Mouse (Mus musculus) stomach, embryonic 14.5 days (tissue): ENCODE measurements around the gene Sh3pxd2a. TPM values are rescaled to one million over a fixed set of nuclear protein-coding genes. Genes with fewer than 3 reads are reported as not detected.
A peak's percentile ranks its signal among the peaks of the same experiment; 100 is the strongest.

ENCODE experiments used
- ATAC-seq: fragments of 200-750 bp; cut with Nextera tagmentation; 2 replicates; pipeline ENCODE4 v1.8.0; 2017; ENCODE audit warnings: low read depth, moderate TSS enrichment; ENCODE audit not compliant: insufficient number of reproducible peaks, insufficient read depth, low FRiP score
- H3K27ac ChIP-seq: fragments of 300-500 bp; sonication (generic); 2 replicates; pipeline ENCODE4 v1.5.1; 2014; ENCODE audit warnings: mild to moderate bottlenecking, low read length, moderate library complexity, mixed read lengths
- H3K27me3 ChIP-seq: fragments of 300-500 bp; sonication (generic); 2 replicates; pipeline ENCODE4 v1.6.1; 2014; ENCODE audit warnings: low read length, control low read depth, mixed read lengths; ENCODE audit not compliant: control insufficient read depth, insufficient read depth
- H3K36me3 ChIP-seq: fragments of 300-500 bp; sonication (generic); 2 replicates; pipeline ENCODE4 v1.6.1; 2014; ENCODE audit warnings: mild to moderate bottlenecking, control low read depth, low read length, moderate library complexity, mixed read lengths; ENCODE audit not compliant: control insufficient read depth, insufficient read depth
- H3K4me1 ChIP-seq: fragments of 300-500 bp; sonication (generic); 2 replicates; pipeline ENCODE4 v1.6.1; 2014; ENCODE audit warnings: low read length, control low read depth, mixed read lengths; ENCODE audit not compliant: control insufficient read depth, insufficient read depth
- H3K4me2 ChIP-seq: fragments of 300-500 bp; sonication (generic); replicated peaks from 2 replicates; pipeline ENCODE4 v1.6.1; 2014; ENCODE audit warnings: low read depth, low read length, control low read depth
- H3K4me3 ChIP-seq: fragments of 300-500 bp; sonication (generic); 2 replicates; pipeline ENCODE4 v1.5.1; 2014; ENCODE audit warnings: low read depth, low read length, control low read depth
- H3K9ac ChIP-seq: fragments of 300-500 bp; sonication (generic); replicated peaks from 2 replicates; pipeline ENCODE4 v1.6.1; 2014; ENCODE audit warnings: low read depth, mild to moderate bottlenecking, control low read depth, low read length, moderate library complexity, mixed read lengths
- H3K9me3 ChIP-seq: fragments of 300-500 bp; sonication (generic); 2 replicates; pipeline ENCODE4 v1.6.1; 2016; ENCODE audit warnings: low read depth, low read length, control low read depth; ENCODE audit not compliant: control insufficient read depth
- WGBS: fragments of 180-500 bp; shearing (Covaris S2); extraction: QIAGEN DNeasy Blood & Tissue Kit; methylation state at CpG from one replicate; pipeline ENCODE4 v1.1.7; 2014; 5-methylcytosine and 5-hydroxymethylcytosine counted together
- polyA plus RNA-seq: library from polyadenylated mRNA; unstranded; fragments of >200 nt; fragmentation: Nextera tagmentation; extraction: Ambion mirVana; gene quantifications from 2 replicates; pipeline ENCODE4 v1.2.1, GENCODE M21; 2014

Sh3pxd2a gene
- polyA plus RNA-seq, 1 experiment from 2014 or later: 13.7 TPM

DNA sequence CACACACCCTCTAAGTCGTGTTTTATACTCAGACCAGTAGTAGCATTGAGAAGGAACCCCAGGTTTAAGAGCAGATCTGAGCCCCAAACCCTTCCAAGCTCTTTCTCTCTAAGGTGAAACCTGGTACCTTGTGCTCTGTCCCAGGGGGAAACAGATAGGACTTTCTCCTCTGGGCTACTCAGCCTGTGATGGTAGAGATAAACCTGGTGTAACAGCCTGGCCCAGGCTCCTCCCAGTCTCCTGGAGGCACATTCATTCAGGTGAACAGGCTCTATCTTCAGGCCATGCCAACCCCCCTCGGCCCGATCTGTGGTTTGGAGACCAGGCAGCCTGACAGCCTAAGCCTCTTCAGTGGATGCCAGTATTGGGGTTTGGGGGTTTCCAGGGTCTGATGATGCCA is 79.6 kb downstream of the Sh3pxd2a start:
- Histone ChIP-seq H3K9ac (no peak overlapping the region), H3K4me2 (no peak overlapping the region), H3K36me3 (no peaks in the 10 kb centered on the region), H3K4me3 (no peak overlapping the region), H3K27me3 (no peaks in the 10 kb centered on the region), H3K27ac (no peak overlapping the region), H3K4me1 (peaks cover 12% of the 10 kb centered on the region), H3K9me3 (no peaks in the 10 kb centered on the region)
- WGBS: 76% methylated on average over 3 of the region's 3 CpGs
- peak; percentile 48; the same call in 1 of the 2 replicates for ATAC-seq

- Histone ChIP-seq H3K9ac (no peak overlapping the region), H3K4me3 (no peak overlapping the region), H3K4me2 (no peak overlapping the region), H3K27ac (no peak overlapping the region), H3K4me1 (peaks cover 12% of the 10 kb centered on the region), H3K36me3 (no peaks in the 10 kb centered on the region), H3K27me3 (no peaks in the 10 kb centered on the region), H3K9me3 (no peaks in the 10 kb centered on the region)
- WGBS: 86% methylated on average over 12 of the region's 12 CpGs
- no peak for ATAC-seq
These were observed 80.2 kb downstream of the Sh3pxd2a start for GRCm38 (mm10) chr19:47384036-47384435.

DNA sequence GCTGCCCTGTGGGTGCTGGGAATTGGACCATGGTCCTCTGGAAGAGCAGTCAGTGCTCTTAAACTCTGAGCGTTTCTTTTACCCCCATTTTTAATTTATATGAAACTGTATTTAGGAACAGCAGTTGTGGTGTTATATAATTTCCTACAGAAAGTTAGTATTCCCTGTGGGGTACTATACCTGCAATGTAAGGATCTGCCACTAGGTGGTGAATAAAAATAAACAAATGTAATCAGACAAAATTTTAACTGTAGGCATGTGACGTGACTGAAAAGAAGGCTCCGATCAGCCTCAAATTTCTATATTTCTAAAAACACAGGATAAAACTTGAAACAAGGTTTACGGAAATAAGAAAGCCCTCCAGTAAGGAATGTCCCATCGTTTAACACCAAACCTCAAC is 81.9 kb downstream of the Sh3pxd2a start:
- H3K4me2 ChIP-seq: no peak overlapping the region
- H3K9me3 ChIP-seq: no peaks in the 10 kb centered on the region
- peaks cover 5% of the 10 kb centered on the region for H3K4me1 ChIP-seq
- no peak overlapping the region for H3K27ac ChIP-seq
- H3K36me3 ChIP-seq: no peaks in the 10 kb centered on the region
- H3K27me3 ChIP-seq: no peaks in the 10 kb centered on the region
- no peak overlapping the region for H3K9ac ChIP-seq
- H3K4me3 ChIP-seq: no peak overlapping the region
- 84% methylated on average over 5 of the region's 5 CpGs for WGBS
- no peak for ATAC-seq

- H3K9me3 ChIP-seq: no peaks in the 10 kb centered on the region
- ATAC-seq: no peak
- 90% methylated on average over 15 of the region's 15 CpGs for WGBS
- H3K4me1 ChIP-seq: no peaks in the 10 kb centered on the region
- no peak overlapping the region for H3K4me2 ChIP-seq
- no peak overlapping the region for H3K27ac ChIP-seq
- H3K4me3 ChIP-seq: no peak overlapping the region
- no peaks in the 10 kb centered on the region for H3K36me3 ChIP-seq
- no peaks in the 10 kb centered on the region for H3K27me3 ChIP-seq
- H3K9ac ChIP-seq: no peak overlapping the region
These were observed 83.2 kb downstream of the Sh3pxd2a start for GRCm38 (mm10) chr19:47381011-47381410.

DNA sequence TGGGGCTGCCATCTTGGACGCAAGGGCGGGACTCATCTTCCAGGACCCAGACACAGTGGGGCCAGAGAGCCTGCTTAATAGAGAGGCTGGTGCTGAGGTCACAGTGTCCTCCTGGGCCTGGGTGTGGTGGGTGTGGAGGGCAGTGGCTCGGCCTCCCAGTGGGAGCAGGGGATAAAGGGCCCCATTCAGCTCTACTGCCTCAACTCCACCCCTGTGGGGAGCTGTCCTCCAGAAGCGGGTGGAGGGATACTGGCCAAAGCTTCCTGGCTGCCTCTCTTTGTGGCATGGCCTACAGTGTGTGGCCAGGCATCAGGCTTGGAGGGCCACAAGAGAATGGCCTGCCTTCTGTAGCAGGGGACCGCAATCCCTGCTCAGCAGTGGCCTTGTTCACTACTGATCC is 85.1 kb downstream of the Sh3pxd2a start:
- Histone ChIP-seq H3K9me3 (no peaks in the 10 kb centered on the region), H3K9ac (no peak overlapping the region), H3K4me2 (no peak overlapping the region), H3K36me3 (no peaks in the 10 kb centered on the region), H3K27me3 (no peaks in the 10 kb centered on the region), H3K4me3 (no peak overlapping the region), H3K27ac (no peak overlapping the region), H3K4me1 (no peaks in the 10 kb centered on the region)
- 66% methylated on average over 5 of the region's 5 CpGs for WGBS
- peak; percentile 80 for ATAC-seq

- H3K9ac ChIP-seq: no peak overlapping the region
- ATAC-seq: no peak
- 88% methylated on average over 8 of the region's 8 CpGs for WGBS
- no peak overlapping the region for H3K27ac ChIP-seq
- no peaks in the 10 kb centered on the region for H3K4me1 ChIP-seq
- no peak overlapping the region for H3K4me2 ChIP-seq
- no peaks in the 10 kb centered on the region for H3K27me3 ChIP-seq
- no peak overlapping the region for H3K4me3 ChIP-seq
- no peaks in the 10 kb centered on the region for H3K36me3 ChIP-seq
- H3K9me3 ChIP-seq: no peaks in the 10 kb centered on the region
These were observed 89.2 kb downstream of the Sh3pxd2a start for GRCm38 (mm10) chr19:47374916-47375573.

DNA sequence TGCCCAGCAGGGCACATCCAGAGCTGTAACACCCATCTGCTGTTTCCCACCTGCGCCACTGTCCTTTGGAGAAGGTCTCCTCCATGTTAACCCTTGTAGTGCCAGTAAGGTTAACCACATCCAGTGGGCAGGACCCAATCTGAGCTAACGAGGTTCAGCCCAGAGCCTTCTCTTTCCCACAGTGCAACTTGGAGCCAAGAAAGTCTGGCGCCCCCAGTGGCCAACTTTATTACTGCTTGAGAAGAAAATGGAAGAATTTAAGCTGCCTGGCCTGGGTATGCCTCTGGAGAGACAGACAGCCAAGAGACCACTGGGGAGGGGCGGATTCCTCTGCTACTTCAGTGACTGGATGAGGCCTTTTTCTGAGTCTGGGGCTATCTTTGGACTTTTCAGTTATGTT is 89.8 kb downstream of the Sh3pxd2a start:
- no peak overlapping the region for H3K9ac ChIP-seq
- H3K4me1 ChIP-seq: no peaks in the 10 kb centered on the region
- no peak overlapping the region for H3K4me3 ChIP-seq
- no peak overlapping the region for H3K4me2 ChIP-seq
- H3K36me3 ChIP-seq: no peaks in the 10 kb centered on the region
- WGBS: 42% methylated on average over 4 of the region's 4 CpGs
- H3K27ac ChIP-seq: no peak overlapping the region
- no peaks in the 10 kb centered on the region for H3K9me3 ChIP-seq
- no peak for ATAC-seq
- H3K27me3 ChIP-seq: no peaks in the 10 kb centered on the region

- no peak for ATAC-seq
- 40% methylated on average over 5 of the region's 5 CpGs for WGBS
- no peak overlapping the region for H3K4me3 ChIP-seq
- no peak overlapping the region for H3K4me2 ChIP-seq
- H3K36me3 ChIP-seq: no peaks in the 10 kb centered on the region
- no peak overlapping the region for H3K9ac ChIP-seq
- no peaks in the 10 kb centered on the region for H3K4me1 ChIP-seq
- no peaks in the 10 kb centered on the region for H3K9me3 ChIP-seq
- H3K27ac ChIP-seq: no peak overlapping the region
- no peaks in the 10 kb centered on the region for H3K27me3 ChIP-seq
These were observed 92.2 kb downstream of the Sh3pxd2a start for GRCm38 (mm10) chr19:47372044-47372443.

DNA sequence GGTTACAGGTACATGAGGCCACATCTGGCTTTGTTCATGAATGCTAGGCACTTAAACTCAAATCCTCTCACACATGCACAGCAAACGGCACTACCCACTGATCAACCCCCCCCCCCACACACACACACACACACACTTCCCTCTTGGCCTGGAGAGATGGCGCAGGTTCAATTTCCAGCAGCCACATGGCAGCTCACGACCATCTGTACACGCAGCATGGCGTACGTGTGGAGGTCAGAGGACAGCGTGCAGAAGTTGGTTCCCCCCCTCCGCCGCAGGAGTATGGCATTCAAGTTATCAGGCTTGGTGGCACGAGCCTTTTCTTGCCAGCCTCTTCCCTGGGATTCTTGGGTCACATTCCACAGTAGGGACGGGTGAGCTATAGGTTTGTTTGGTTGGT is 92.7 kb downstream of the Sh3pxd2a start:
- Histone ChIP-seq H3K27ac (no peak overlapping the region), H3K4me1 (no peaks in the 10 kb centered on the region), H3K36me3 (no peaks in the 10 kb centered on the region), H3K4me2 (no peak overlapping the region), H3K9me3 (no peaks in the 10 kb centered on the region), H3K27me3 (no peaks in the 10 kb centered on the region), H3K4me3 (no peak overlapping the region), H3K9ac (no peak overlapping the region)
- 90% methylated on average over 10 of the region's 11 CpGs for WGBS
- no peak for ATAC-seq
